Mouse (Mus musculus) gastrocnemius, adult 2 months (tissue): ENCODE measurements around the gene Ttc32. TPM values are rescaled to one million over a fixed set of nuclear protein-coding genes. Genes with fewer than 3 reads are reported as not detected.

Experiments
- DNase-seq: peaks from one replicate; pipeline ENCODE4 v3.0.0; 2022
- H3K27ac ChIP-seq: fragments of 200-600 bp; 2 replicates; pipeline ENCODE4 v1.8.1; 2022; ENCODE audit warnings: mild to moderate bottlenecking
- H3K4me3 ChIP-seq: fragments of 200-600 bp; 2 replicates; pipeline ENCODE4 v1.8.1; 2022; ENCODE audit warnings: mild to moderate bottlenecking, moderate library complexity
- CTCF ChIP-seq: fragments of 200-600 bp; IDR thresholded peaks from 2 replicates; pipeline ENCODE4 v1.8.1; 2022; ENCODE audit warnings: antibody characterized with exemption, mild to moderate bottlenecking, moderate library complexity
- intact Hi-C: fragments of 180-260 bp; cut with DNase I; formaldehyde crosslinking; loops from one replicate; pipeline ENCODE4 v1.15.1; 2025
- total RNA-seq, 2 experiments: library from RNA; stranded (reverse); gene quantifications; 2 replicates each; pipeline ENCODE4 v1.2.3; 2021

Gene Ttc32
- total RNA-seq, 2 experiments from 2014 or later = 25.2 to 27.6 TPM

DNA sequence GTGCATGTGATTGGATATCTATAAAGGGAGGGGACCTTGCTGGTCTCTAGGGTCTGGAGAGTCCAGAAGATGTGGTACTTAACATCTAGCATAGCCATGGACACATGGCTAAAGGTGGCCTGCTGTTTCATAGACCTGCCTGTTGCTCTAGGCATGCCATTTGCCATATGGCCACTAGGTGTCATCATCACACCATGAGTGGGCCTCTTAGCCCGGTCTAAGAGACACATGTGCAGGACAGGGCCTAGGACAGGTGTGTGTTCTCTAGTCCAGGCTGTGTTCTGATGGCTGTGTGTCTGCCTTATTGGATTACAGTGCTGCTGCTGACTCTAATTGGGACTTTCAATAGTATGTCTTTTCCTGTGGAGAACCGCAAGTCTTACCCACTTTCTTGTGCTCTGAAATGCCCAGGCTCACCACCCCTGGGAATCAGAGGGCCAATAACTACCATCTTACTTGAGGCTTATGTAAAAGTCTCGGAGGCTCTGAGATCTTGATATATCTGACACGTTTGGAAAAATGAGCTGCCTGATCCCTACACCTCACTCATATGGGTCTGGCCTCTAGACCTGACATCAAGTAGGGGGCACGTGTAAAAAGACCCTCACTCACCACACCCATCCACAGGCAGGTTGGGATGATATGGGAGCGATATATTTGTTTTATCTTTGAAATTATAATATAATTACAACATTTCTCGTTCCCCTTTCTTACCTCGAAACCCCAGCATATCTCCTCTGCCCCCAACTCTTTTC lies 22.5 kb downstream of the Ttc32 start:
- H3K4me3 ChIP-seq = no peak overlapping the region
- peak; percentile 81 for DNase-seq
- peak; percentile 99 for TF ChIP-seq CTCF
- intact Hi-C loops = loop anchor here (1.0 to 10.0 kb wide), 6 partner anchors 115 to 1483 kb away; partner anchors contain the start of gene Osr1
- H3K27ac ChIP-seq = no peak overlapping the region

GRCm38 (mm10) chr12:9053345-9053744 lies 23.5 kb downstream of the Ttc32 start:
- TF ChIP-seq CTCF = no peak
- intact Hi-C loops = loop anchor here (2.0 to 10.0 kb wide), 5 partner anchors 114 to 1481 kb away; partner anchors contain the start of gene Osr1
- H3K4me3 ChIP-seq = no peak overlapping the region
- DNase-seq = no peak
- H3K27ac ChIP-seq = no peak overlapping the region

- intact Hi-C loops = loop anchor here (5.0 to 10.0 kb wide), 3 partner anchors 113 to 518 kb away; partner anchors contain the start of gene Osr1
- DNase-seq = no peak
- no peak overlapping the region for H3K4me3 ChIP-seq
- H3K27ac ChIP-seq = no peak overlapping the region
- TF ChIP-seq CTCF = no peak
Observed at GRCm38 (mm10) chr12:9054012-9054411, 24.2 kb downstream of the Ttc32 start.

- TF ChIP-seq CTCF = no peak
- intact Hi-C loops = loop anchor here (10.0 kb wide), 1 partner anchor 290 kb away; no protein-coding TSS in a partner anchor
- Histone ChIP-seq H3K4me3 (no peak overlapping the region), H3K27ac (no peak overlapping the region)
- no peak for DNase-seq
Observed at GRCm38 (mm10) chr12:9055269-9055668, 25.5 kb downstream of the Ttc32 start.

- Histone ChIP-seq H3K4me3 (no peak overlapping the region), H3K27ac (peak overlapping the region; percentile 60)
- intact Hi-C loops = loop anchor here (10.0 kb wide), 1 partner anchor 285 kb away; no protein-coding TSS in a partner anchor
- no peak for TF ChIP-seq CTCF
- DNase-seq = no peak
Observed at GRCm38 (mm10) chr12:9059502-9059901, 29.7 kb downstream of the Ttc32 start.

DNA sequence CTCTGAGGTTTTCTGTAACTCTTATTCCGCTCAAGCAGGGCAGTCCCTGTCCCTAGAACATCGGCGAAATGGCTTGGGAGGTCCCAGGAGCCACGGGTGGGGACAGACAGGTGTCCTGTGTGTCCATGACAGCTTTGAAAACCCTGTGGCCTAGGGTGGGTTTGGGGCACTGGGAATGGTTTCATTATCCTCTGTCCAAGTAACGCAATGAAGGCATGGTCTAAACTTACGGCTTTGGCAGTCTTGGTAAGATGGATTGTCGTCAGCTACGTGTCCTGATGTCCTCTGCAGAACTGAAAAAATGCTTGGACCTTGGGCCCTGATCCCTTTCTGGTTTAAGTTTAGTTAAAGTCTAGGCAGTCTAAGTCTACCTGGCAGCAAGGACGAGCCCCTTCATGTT lies 30.2 kb downstream of the Ttc32 start:
- no peak for TF ChIP-seq CTCF
- Histone ChIP-seq H3K4me3 (peak overlapping the region; percentile 15; the same call in 1 of the 2 replicates), H3K27ac (peak overlapping the region; percentile 60)
- no peak for DNase-seq
- intact Hi-C loops = loop anchor here (10.0 kb wide), 1 partner anchor 285 kb away; no protein-coding TSS in a partner anchor

- no peak overlapping the region for H3K4me3 ChIP-seq
- intact Hi-C loops = no loop called here
Observed at GRCm38 (mm10) chr12:9063611-9064010, 33.8 kb downstream of the Ttc32 start.

DNA sequence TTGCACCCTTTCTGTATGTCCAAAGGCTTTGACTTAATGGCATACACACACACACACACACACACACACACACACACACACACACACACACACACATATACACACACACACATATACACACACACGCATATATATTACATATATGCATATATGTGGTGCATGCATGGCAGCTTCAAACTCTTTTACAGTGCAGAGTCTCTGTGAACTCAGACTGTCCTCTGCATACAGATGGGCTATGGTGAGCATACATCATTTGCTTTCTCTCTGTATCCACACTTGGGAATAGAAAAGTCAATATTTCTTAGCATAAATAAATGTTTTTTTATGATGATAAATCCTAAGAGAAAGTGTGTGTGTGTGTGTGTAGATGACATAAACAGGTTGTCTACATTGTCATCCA lies 41.3 kb downstream of the Ttc32 start:
- DNase-seq = no peak
- no peak for TF ChIP-seq CTCF
- H3K4me3 ChIP-seq = no peak overlapping the region
- no peak overlapping the region for H3K27ac ChIP-seq
- intact Hi-C loops = no loop called here

More at GRCm38 (mm10) chr12:9063611-9064010, 33.8 kb downstream of the Ttc32 start:
- no peak for TF ChIP-seq CTCF
- no peak overlapping the region for H3K27ac ChIP-seq
- peak; percentile 43 for DNase-seq

GRCm38 (mm10) chr12:9071493-9071892 lies 41.7 kb downstream of the Ttc32 start:
- Histone ChIP-seq H3K4me3 (no peak overlapping the region), H3K27ac (no peak overlapping the region)
- no peak for TF ChIP-seq CTCF
- intact Hi-C loops = no loop called here
- no peak for DNase-seq

DNA sequence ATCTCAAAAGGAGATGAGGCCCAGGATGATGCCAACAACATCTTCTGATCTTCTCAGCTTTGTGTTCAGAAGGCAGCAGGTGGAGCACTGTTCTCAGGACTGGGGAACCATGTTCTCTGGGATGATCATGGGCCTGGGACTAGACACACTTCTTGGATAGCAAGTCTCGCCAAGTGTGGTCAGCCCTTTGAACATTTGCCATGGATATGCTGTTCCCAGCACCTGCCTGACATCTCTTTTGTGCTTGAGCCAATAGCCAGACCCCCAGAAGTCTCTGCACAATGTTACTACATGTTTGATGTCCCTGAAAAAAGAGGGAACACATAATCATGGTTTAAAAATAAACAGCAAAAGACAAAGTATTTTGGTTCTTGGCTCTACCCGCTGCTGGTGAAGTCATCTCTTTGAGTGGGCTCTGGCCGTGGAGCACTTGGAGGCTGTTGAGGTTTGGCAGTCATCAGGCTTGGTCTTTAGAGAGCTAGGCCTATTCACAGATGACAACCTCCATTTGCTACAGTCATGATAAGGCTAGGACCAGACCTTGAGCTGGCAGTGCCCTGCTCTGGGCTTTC lies 47.8 kb downstream of the Ttc32 start:
- no peak overlapping the region for H3K27ac ChIP-seq
- no peak for DNase-seq
- TF ChIP-seq CTCF = no peak
- intact Hi-C loops = no loop called here
- H3K4me3 ChIP-seq = no peak overlapping the region

DNA sequence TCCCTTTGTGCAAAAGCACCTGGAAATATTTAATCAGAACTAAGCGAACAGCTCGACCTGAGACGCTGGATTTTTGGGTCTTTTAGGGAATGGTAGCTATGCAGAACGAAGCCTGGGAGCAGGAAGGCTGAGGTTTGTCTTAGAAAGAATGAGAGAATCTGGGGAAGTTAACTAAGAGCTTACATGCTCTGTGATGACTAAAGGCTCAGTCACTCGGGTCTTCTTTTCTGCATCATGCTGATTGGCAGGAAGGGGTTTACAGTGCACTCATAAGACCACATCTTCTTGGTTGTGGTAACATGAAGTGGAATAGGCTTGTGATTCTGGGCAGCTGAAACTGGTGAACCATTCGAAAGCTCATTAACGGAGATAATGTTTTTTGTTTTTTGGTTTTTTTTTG lies 60.4 kb downstream of the Ttc32 start:
- DNase-seq = no peak
- TF ChIP-seq CTCF = no peak
- H3K27ac ChIP-seq = no peak overlapping the region
- intact Hi-C loops = no loop called here
- H3K4me3 ChIP-seq = no peak overlapping the region

Other genes with a start within 250 kb of the Ttc32 start
- gene Laptm4a, start 108.3 kb upstream of the Ttc32 start, total RNA-seq = 100 to 1,000 TPM; 195 to 263 TPM
- gene Matn3, start 82.1 kb upstream of the Ttc32 start, total RNA-seq = under 1 TPM in 1 of 2 experiments, not detected in 1; 0.36 TPM
- 10 to 100 TPM in 1 of 2 experiments, 1 to 10 TPM in 1; 8.8 to 11.8 TPM for gene Wdr35, start 56.1 kb upstream of the Ttc32 start, total RNA-seq